Mouse (Mus musculus) lung, postnatal 25 days (tissue): ENCODE data around the gene Cpa2.

ENCODE experiments used
- DNase-seq: peaks from one replicate; pipeline ENCODE4 v3.0.0; 2022; ENCODE audit warnings: low spot score

The Cpa2 gene

DNA sequence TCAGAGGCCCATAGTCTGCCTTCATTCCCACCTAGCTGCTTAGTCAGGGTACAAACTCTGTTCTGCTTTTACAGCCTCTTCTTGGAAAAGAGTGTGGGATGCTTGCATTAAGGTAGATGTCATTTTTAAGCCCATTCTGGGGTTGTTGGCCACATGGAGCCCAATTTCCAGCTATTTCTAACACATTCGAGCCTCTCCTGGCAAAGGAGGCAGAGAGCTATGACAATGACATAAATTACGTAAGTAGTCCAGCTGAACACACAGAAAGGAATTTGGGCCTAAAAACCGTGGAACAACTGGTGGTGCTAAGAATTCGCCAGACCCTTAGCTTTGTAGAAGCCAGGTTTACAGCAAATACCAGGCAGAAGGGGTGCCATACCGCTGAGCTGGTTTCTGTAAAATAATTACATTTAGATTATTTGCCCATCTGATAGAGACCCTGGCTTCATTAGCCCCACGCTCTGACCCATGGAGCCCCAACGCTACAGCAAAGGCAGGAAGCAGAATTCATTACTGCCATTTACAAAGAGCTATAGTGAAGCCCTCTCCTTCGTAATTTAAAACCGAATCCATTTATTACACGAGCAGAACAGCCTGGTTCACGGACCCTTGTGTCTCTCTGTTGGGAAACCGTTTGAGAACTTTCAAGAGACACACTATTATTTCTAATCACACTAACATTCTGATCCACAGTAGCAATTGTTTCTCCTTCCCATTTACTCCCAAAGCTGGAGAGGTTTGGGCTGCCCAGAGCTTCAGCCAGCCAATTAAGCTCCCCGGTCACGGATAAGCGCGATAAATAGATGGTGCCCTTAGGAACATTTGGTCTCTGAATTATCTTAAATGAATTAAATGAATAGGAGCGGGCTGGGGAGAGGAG is 38.8 kb downstream of the Cpa2 start:
- no peak for DNase-seq

DNA sequence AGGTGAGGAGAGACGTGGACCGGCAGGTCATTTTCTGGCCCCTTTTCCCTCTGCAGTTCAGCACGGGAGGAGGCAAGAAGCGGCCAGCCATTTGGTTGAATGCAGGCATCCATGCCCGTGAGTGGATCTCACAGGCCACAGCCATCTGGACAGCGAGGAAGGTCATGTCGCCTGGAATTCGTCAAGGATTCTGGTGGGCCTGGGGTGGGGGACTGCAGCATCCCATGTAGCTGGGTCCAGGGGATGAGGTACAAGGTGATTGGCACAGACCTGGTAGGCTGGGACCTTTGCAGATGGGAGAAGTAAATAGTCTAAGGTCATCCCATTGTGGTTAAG is 39.4 kb downstream of the Cpa2 start:
- DNase-seq = no peak

DNA sequence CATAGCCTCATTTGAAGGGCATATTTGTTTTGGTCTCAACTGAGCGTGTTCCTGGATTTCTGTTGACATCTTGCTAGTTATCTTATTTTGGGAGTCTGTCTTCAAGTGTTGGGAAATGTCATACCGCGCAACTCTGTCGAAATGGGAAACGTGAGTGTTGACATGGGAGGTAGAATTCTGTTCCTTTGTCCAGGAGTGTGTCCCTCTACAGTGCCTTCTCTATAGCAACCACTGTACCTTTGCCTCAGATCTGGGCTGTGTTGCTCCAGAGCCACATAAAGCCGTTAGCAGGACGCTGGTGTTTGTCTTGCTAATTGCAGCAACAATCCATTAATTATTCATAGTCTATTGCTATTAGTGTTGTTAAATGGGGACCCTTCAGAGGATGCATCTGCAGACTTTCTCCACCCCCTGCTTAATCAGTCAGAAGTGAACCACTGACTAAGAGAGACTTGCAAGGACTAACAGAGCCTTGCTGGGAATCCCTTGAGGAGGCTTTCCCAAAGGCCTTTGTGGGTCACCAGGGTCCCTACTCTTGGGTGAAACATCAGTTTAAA is 45.6 kb downstream of the Cpa2 start:
- DNase-seq = no peak

DNA sequence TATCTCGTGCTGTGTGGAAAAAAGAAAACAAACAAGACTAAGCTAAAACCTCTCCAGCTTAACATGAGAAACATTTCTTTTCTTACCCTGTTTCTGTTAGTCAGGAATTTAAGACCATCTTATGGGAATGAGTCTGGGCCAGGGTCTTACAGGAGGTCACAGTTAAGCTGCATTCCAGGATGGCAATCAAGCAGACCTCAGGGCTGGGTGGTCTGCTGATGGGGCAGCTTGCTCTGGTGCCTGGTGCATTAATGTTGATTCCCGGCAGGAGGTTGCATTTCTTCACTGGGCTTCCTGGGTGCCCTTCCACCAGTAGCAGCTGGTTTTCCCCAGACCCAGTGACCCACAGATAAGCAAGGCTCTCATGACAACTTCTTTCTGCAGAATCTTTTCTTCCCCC is 48.4 kb downstream of the Cpa2 start:
- DNase-seq = no peak

DNA sequence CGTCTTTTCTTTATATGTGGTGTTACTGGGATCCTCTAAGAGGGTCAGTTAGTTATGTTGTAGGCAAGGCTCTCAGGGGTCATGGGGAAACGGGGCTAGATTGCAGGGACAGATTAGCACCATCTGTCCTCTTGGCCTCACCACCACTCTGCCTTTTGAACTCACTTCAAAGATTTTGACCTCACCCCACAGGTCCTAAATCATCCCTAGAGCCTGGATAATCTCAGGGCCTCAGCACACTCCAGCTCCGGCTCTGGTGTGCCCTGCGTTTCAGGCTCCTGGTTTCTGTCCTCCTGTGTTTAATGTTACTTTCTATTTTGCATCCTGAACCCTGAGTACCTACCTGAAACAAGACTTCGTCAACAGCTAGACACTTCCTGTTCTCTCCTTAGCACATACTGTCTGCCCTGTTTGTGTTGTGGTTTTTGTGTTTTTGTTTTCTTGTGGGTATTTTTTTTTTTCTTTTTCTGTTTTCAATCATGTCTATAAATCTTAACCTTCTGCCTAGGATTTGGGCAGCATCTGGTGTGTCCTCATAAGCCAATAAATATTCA is 50.5 kb downstream of the Cpa2 start:
- DNase-seq = no peak

DNA sequence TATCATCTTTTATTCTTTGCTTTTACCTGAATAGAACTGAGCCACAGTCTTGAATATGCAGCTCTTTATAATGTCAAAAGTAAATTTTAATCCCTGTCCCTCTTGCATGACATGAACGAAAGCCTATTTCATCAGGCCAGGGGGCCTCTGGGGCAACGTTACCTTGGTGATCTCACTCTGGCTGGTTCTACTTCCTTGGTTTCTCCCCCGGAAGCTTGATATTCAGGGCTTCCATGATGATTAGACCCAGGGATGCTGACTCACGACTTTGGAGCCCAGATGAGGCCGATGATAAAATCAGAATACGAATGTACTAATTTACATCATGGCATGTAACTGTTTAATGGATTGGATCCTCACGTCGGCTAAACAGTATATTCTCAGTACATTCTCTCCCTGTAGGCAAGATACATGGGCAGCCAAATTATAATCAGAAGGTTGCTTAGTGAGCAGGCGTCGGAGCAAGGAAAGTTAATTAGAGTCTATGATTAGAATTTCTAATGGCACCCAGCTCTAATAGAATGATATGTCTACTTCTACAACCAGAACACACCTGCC is 51.1 kb downstream of the Cpa2 start:
- DNase-seq = no peak

DNA sequence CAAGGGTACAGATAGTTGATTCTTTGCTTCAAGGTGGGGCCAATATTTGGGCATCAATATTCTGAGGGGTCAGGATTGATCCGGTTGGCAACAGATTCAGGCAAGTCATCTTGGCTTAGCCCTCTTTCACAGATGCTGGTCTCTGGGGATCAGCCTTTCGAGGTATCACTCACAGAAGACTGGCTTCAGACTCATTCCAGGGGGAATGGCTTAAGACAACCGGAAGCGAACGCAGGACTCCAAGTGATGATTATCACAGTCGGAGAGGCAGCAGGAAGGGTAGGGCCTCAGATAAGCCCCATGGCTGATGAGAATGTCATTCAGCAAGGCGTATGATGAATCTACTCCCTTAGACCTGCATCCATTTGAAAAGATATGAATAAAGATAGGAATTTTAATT is 53.0 kb downstream of the Cpa2 start:
- DNase-seq = no peak

DNA sequence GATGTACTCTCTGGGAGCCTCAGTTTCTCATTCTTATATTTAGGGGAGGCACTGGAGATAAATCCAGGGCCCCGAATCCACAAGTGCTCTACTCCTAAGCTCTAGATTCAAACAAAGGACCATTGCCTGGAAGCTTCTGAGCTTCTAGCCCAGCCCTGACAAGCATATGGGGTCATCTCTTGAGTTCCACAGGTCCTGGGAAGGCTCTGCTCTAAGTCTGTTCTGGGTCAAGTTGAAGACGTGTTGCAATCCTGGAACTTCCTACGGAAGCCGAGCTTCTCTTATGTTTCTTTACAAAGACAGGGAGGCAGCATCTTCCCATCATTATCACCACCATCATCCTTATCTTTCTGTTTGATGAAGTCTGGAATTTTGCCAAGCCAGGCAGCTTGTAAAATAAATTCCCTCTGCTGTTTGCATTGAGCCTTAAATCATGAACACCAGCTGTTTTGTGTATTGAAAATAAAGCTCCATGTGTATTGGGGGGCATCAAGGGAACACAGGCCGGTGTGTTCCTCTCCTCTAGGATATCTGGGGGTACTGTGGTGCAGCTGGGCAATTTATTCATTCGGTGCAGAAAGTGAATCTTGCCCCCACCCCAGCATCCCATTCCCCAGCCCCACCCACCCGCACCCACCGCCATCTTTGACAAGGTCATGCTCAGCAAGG is 55.0 kb downstream of the Cpa2 start:
- no peak for DNase-seq

DNA sequence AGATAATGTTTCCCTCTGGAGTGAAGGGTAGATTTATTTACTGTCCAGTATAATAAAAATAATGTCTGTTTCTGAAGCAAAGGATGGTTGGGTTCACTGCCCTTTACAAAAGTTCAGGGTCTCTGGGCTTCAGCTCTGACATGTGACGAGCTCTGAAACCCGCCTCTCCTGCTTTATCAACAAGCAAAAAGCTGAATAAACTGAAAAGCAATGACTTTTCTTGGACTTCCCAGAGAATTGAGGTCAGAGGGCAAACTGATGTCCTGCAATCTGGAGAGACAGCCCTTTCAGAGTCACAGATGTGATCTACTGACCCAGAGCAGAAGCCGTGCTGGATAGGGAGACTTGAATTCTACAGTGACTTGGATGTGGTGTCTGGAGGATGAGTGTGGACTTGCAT is 58.7 kb downstream of the Cpa2 start:
- no peak for DNase-seq

DNA sequence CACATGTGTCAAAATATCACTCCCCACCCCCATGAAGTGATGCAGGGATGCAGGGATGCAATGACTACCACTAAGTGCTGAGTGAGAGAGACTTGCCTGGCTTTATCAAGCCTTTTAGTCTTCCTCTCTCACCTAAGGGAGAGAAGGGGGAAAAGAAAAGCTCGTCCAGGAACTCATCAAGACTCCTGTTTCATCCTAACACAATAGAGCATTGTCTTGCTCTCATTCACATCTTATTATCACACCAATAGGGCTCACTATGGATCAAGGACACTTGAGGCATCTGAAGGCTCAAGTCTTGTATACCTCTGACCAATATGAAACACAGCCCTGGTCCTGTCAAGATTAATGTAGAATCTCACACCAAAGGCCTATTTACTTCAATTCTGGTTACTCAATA is 59.6 kb downstream of the Cpa2 start:
- no peak for DNase-seq

DNA sequence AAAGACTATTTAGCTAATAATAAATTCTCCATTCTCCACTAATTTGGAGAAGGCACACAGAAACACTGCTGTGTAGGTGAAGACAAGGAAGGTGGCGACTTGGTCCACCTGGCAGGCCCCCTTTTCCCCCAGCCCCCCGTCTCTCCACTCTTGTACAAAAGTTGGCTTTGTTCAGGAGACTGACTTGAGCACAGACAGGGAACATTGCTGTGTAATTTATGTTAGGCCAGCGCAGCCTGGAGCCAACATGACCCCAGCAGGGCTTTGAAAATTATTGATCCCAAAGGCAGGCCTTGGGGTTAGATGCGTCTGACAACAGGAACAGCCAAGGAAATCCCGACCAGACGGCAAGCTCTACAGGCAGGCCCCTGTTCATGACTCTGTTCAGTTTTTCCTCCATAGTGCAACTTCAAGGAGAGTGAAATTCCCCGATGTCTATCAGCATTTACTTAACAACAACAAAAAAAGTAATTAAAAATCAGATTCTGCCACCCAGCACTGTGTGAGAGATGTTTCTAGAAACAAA is 63.0 kb downstream of the Cpa2 start:
- DNase-seq = no peak

DNA sequence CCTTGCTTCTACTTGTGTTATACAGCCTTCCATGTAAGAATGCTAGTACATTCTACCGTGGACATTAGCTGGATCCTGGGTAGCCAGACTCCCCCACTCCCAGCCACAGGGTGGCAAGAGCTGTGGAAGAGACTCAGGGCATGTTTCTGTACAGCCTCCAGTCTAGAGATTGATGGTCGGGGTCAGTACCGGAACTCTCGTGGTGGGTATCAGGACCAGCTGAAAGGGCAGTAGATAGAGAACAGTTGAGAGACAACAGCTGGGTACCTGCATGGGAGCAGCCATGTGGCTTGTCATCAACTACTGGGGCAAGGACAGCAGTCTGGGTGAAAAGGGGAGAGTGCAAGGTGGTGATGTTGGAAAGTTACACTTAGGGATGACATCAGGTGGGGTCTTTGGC is 63.7 kb downstream of the Cpa2 start:
- DNase-seq = no peak

DNA sequence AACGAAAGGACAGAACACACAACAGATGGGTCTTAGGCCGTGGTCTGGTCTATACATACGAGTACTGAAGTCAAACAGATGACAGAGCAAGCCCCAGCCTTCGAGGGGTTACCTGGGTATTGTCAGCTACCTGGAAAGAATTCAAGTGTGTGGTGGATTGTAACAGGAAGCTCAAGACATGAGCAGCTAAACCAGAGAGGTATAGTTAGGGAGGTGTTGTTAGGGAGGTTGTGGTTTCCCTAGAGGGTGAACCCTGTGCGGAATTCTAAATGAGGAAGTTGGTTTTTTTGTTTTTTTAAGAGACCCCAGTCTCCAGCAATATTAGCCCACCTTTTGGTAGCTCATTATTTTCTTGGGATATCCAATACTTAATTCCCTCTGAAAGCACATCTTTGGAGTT is 64.3 kb downstream of the Cpa2 start:
- no peak for DNase-seq

DNA sequence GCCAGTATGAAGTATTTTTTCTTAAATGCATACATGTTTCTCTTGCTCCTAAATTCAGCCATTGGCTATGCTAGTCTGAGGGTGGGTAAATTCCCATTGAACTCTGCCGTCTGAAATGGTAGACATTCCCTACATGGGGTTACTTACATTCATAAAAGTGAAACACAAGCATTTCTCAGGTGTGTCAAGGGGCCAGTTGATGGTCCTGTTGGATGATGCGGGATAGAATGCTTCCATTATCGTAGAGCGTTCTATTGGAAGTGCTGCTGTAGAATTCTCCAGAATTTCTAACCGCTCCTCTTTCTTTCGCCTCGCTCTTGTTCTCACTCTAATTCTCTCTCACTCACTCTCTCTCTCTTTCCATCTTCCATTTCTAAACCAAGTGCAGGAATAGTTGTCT is 69.3 kb downstream of the Cpa2 start, which contains the start of gene Cpa5:
Cpa5 (plus strand) TSS at position 301 of the 400 bp plus-strand sequence.
- DNase-seq = no peak

DNA sequence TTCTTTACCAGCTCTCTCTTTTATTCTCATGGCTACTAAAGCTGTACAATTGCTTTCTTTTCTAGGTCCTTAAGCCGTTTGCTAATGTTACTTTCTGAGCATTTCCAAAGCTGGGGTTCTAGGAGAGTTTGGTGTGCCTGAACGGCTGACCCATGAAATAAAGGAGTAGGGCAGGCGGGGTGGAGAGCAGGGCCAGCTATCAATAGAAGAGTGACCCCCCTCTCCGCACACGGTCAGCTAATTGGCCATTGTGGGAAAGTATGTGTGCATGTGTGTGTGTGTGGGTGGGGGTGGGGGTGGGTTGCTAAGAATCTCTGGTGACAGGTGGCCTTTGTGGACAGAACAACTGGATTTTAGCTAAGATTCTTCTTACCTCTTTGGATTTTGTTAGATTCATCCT is 69.8 kb downstream of the Cpa2 start:
- DNase-seq = no peak
